Mouse (Mus musculus): Measurements from ENCODE around the gene Bex6.
A peak's percentile ranks its signal among the peaks of the same experiment; 100 is the strongest.
"Not testable (repeated sequence)": the region's sequence is repeated elsewhere in the genome, so short reads cannot be mapped to it uniquely, and the experiment has no call there.

Gene Bex6

DNA sequence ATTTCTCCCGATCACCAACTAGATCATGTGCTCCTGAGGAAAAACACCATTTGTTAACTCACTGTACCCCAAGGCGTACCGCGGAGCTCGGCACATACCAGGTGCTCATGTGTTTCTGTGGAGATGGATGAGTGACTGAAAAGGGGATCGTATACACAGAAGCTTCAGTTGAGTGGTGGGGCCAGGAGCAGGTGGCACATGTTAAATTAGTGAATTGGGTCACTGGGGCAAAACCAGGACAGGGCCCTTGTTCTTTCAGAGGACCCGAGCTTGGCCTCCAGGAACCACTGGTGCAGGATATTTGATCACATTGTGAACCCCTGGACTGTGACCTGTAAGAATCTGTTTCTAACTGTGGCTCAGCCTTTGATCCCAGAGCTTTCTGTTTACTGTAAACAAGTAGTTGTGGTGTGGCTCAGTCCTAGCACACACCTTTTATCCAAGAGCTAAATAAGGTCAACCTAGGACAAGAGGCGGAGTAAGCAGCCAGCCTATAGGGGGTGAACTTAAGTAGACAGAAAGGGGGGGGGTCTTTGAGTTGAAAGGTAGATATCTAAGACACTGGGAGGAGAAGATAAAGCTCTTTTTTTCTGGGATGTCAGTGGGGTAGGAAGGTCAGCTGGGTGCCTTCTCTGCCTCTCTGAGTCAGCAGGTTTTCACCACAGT is 5.2 kb upstream of the Bex6 start:
- no peak for DNase-seq (ENCODE audit: low spot score)

DNA sequence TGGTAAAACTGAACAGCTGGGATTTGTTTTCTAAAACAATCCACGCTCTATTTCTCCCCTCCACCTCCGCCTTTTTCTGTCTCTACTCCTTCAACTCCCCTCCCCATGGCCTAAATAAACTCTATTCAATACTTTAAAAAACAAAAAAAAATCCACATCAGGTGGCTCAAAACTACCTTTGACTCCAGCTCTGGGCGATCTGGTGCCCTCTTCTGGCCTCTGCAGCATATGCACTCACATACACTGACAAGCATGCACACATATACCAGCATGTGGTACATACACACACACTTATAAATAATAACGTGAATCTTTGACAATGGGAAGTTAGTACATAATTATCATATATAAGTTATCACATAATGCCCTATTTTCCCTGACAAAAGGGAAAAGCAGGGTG is 4.6 kb upstream of the Bex6 start:
- no peak for DNase-seq (ENCODE audit: low spot score)

GRCm38 (mm10) chr16:32176896-32177686 is 2.5 kb upstream of the Bex6 start:
- no peak for DNase-seq (ENCODE audit: low spot score)

GRCm38 (mm10) chr16:32186056-32186455 is 6.4 kb downstream of the Bex6 start:
- no peak for DNase-seq (ENCODE audit: low spot score)

DNA sequence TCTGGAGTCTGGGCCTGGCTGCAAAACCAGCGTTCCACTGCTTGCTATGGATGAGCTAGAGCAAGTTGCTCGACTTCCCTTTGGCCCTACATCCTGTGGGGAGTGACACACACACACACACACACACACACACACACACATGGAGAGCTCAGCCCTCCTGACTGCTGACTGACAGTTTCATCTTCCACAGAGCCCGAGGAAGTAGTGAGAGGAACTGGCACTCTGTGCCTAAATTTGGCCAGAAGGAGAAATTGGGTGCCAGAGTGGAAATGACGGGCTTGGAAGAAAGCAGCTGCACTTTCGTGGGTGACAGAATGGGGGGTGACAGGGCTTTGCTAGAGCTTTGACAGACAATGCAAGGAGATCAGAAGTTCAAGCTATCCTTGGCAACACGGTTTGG is 9.5 kb downstream of the Bex6 start:
- DNase-seq (ENCODE audit: low spot score): no peak

DNA sequence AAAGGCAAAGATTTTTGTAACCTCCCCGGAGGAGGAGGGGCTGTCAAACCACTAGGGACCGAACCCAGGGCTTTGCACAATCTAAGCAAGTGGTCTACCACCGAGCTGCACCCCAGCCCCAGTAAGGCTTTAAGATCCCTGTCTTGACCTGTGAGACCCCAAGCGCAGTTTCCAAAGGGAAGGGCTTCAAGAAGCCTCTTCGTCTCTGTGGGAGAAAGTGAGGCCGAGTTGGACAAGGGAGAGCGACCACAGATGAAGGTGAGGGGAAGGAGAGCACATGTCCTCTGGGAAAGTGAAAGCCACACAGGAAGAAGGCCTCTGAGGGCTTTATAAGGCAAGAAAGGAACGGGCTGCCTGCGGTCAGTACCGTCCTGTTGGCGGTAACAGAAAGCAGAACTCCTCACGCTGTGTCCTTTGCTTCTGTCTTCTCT is 10.4 kb downstream of the Bex6 start:
- DNase-seq (ENCODE audit: low spot score): no peak

GRCm38 (mm10) chr16:32200256-32201003 is 20.8 kb downstream of the Bex6 start:
- DNase-seq (ENCODE audit: low spot score): peak; percentile 53

GRCm38 (mm10) chr16:32201004-32201325 is 21.3 kb downstream of the Bex6 start:
- DNase-seq (ENCODE audit: low spot score): peak; percentile 11

DNA sequence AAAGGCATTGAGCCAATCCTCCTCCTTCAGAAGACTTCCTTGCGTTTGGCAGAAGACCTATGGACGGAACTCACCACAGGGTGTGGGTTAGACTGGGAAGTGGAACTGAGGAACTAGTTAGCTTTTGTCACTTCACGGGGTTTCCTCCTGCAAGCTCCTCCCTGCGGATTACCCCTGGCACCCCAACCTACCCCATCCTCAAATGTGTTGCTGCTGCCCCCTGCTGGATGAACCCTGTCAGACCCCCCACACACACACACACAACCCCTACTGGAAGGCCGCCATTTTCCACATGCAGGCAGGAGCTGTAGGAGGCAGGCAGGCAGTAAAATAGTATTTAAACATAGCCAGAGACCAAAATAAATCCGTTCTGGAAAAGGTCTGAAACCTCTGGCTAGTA is 23.1 kb downstream of the Bex6 start:
- no peak for DNase-seq (ENCODE audit: low spot score)

GRCm38 (mm10) chr16:32204902-32205301 is 25.3 kb downstream of the Bex6 start:
- DNase-seq (ENCODE audit: low spot score): no peak

DNA sequence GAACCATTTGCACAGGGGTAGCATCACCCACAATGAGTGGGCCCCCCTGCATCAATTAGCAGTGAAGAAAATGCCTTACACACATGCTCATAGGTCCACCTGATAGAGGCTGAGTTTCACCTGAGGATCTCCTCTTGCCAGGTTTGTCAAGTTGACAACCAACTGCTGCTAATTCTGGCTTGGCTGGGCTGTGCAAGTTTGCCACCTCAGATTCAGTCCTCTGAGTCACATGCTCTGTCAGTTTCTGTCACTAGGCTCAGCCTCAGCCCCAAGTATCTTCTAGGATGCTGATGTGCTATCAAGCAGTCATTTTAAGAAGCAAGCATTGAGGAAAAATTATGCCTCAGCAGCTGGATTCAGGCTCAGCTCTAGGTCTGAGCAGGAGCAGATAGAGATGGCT is 34.5 kb downstream of the Bex6 start:
- DNase-seq (ENCODE audit: low spot score): no peak

DNA sequence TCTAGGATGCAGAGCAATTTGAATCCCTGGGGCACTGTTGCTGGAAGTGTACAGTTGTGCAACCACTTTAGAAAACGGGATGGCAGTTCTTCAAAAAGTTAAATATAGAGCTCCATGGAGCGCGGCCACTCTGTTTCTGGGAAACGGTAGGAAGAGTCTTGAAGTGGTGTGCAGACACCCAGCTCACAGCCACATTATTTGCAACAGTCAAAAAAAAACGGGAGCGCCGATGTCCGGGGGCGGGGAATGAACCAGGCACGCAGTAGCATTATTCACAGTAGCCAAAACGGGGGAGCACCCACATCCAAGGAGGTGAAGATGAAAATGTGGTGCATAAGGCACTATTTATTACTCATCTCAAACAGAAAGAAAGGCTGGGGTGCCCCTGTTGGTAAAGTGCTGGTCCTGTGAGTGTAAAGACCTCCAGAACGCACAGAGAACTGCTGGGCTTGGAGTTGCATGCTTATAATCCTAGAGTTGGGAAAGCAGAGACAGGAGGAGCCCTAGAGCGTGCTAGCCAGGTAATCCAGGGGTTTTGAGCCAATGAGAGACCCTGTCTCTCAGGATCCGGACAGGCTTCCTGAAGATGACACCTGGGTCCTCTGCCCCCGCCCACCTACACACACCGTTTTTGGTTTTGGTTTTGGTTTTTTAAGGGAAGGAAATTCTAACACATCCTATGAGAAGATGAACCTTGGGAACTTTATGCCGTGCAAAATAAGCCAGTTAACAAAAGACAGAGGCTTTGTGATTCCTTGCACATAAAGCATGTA is 35.4 kb downstream of the Bex6 start:
- no peak for DNase-seq (ENCODE audit: low spot score)

- no peak for DNase-seq (ENCODE audit: low spot score)
Measured at GRCm38 (mm10) chr16:32221803-32222202, 42.2 kb downstream of the Bex6 start.

DNA sequence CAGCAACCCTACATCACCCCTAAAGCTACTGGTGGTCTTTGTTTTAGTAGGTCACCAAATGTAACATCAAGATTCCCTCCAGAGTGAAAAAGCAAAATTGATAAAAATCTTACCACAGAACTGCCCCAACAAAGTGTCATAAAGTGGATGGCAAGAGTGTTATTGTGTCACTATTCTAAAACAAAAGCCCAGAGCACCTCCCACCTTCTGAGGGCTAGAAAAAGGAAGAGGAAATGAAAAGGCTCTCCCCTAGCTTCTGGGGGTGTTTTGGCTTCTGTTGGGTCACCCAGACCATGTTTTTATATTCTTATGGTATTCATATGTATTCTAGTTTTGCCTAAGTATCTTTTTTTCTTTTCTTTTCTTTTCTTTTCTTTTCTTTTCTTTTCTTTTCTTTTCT is 42.8 kb downstream of the Bex6 start:
- no peak for DNase-seq (ENCODE audit: low spot score)

GRCm38 (mm10) chr16:32232050-32232449 is 52.4 kb downstream of the Bex6 start:
- not testable (repeated sequence) for DNase-seq (ENCODE audit: low spot score)

Measured in MN1 (cell line).